Mouse (Mus musculus): ENCODE results near the gene Olfr112. TPM values are rescaled to one million over a fixed set of nuclear protein-coding genes. Genes with fewer than 3 reads are reported as not detected.

Gene Olfr112
- polyA plus RNA-seq (2017; shearing (Covaris generic)): not detected

DNA sequence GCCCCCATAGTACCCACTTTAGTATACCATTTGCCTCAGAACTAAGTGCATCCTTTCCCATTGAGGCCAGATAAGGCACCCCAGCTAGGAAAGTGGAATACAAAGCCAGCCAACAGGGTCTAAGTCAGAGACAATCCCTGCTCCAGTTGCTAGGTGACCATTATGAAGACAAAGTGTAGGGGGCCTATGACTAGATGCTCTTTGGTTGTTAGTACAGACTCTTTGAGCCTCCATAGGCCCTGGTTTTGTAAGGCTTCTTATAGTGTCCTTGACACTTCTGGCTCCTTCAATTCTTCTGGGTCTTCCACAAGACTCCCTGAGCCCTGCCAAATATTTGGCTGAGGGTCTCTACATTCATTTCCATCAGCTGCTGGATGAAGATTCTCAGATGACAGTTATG is at the start of gene Olfr112:
Olfr112 (minus strand) TSS at position 101 of the 400 bp plus-strand sequence.

DNA sequence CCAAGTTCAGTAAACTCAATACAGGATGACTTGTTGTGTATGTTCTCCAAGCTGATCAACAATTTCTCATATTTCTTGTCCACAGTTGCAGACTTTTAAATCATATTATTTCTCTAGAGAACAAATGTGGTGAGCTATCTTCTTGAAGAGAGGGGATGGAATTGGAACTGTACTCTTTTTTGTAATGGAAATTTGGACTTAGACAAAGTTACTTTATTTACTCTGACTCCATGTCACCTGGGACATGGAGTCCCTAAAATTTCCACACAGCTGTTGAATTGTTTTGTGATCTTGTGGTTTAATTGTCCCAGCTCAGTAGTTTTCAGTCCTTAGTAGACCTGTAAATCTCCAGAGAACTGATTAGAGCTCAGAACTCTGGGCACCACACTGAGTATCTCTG is 23.4 kb upstream of the Olfr112 start, which contains the start of gene Olfr114:
Olfr114 (minus strand) TSS at position 101 of the 400 bp plus-strand sequence.

DNA sequence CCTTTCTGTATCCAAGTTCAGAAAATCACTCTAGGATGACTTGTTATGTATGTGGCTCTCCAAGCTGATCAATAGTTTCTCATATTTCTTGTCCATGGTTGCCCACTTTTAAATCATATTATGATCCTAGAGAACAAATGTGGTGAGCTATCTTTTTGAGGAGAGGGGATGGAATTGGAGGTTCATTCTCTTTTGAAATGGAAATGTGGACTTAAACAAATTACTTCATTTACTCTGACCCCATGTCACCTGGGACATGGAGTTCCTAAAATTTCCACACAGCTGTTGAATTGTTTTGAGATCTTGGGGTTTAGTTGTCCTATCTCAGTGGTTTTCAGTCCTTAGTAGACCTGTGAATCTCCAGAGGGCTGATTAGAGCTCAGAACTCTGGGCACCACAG is 8.3 kb upstream of the Olfr112 start, which contains the start of gene Olfr113:
Olfr113 (minus strand) TSS at position 101 of the 400 bp plus-strand sequence.

Other genes starting within 250 kb of the Olfr112 start
- not detected for gene Olfr103, start 229.8 kb downstream of the Olfr112 start, polyA plus RNA-seq (2017; shearing (Covaris generic))
- not detected for gene Olfr104-ps, start 209.9 kb downstream of the Olfr112 start, polyA plus RNA-seq (2017; shearing (Covaris generic))
- not detected for gene Olfr105-ps, start 190.4 kb downstream of the Olfr112 start, polyA plus RNA-seq (2017; shearing (Covaris generic))
- gene Olfr106-ps, start 179.1 kb downstream of the Olfr112 start, polyA plus RNA-seq (2017; shearing (Covaris generic)): not detected
- gene Olfr107, start 170.2 kb downstream of the Olfr112 start, polyA plus RNA-seq (2017; shearing (Covaris generic)): 0.05 TPM
- gene Olfr108, start 124.0 kb downstream of the Olfr112 start, polyA plus RNA-seq (2017; shearing (Covaris generic)): not detected
- gene Olfr109, start 110.5 kb downstream of the Olfr112 start, polyA plus RNA-seq (2017; shearing (Covaris generic)): 0.11 TPM
- 0.36 TPM for gene H2-M2, start 85.9 kb downstream of the Olfr112 start, polyA plus RNA-seq (2017; shearing (Covaris generic))
- not detected for gene Olfr110, start 77.0 kb downstream of the Olfr112 start, polyA plus RNA-seq (2017; shearing (Covaris generic))
- not detected for gene Olfr111, start 61.4 kb downstream of the Olfr112 start, polyA plus RNA-seq (2017; shearing (Covaris generic))
- not detected for gene Olfr113, start 8.2 kb upstream of the Olfr112 start, polyA plus RNA-seq (2017; shearing (Covaris generic))
- not detected for gene Olfr114, start 23.3 kb upstream of the Olfr112 start, polyA plus RNA-seq (2017; shearing (Covaris generic))
- gene Olfr115, start 57.7 kb upstream of the Olfr112 start, polyA plus RNA-seq (2017; shearing (Covaris generic)): not detected
- gene Olfr116, start 57.7 kb upstream of the Olfr112 start, polyA plus RNA-seq (2017; shearing (Covaris generic)): not detected
- 0.07 TPM for gene Olfr117, start 94.3 kb upstream of the Olfr112 start, polyA plus RNA-seq (2017; shearing (Covaris generic))
- gene Olfr118, start 97.5 kb upstream of the Olfr112 start, polyA plus RNA-seq (2017; shearing (Covaris generic)): 0.10 TPM
- gene Olfr119, start 127.1 kb upstream of the Olfr112 start, polyA plus RNA-seq (2017; shearing (Covaris generic)): not detected
- gene Olfr120, start 152.4 kb upstream of the Olfr112 start, polyA plus RNA-seq (2017; shearing (Covaris generic)): not detected
- not detected for gene Olfr121, start 179.4 kb upstream of the Olfr112 start, polyA plus RNA-seq (2017; shearing (Covaris generic))
- gene Olfr122, start 199.2 kb upstream of the Olfr112 start, polyA plus RNA-seq (2017; shearing (Covaris generic)): not detected
- gene Olfr123, start 224.1 kb upstream of the Olfr112 start, polyA plus RNA-seq (2017; shearing (Covaris generic)): not detected
- not detected for gene Olfr124, start 230.4 kb upstream of the Olfr112 start, polyA plus RNA-seq (2017; shearing (Covaris generic))

Measured in CD4-positive, CD25-positive, alpha-beta regulatory T cell (primary cell).